Mouse (Mus musculus) kidney, postnatal 4 days (tissue): Measurements from ENCODE around the gene Nmb.

Source experiments
- DNase-seq, 2 experiments: peaks; one replicate each; pipeline ENCODE4 v3.0.0; 2021; ENCODE audit warnings: mixed read lengths in 2 of 2

Nmb gene

GRCm38 (mm10) chr7:80855316-80855715, 49.6 kb downstream of the Nmb start:
- DNase-seq, result no peak

GRCm38 (mm10) chr7:80853218-80853617, 51.7 kb downstream of the Nmb start:
- no peak for DNase-seq
